Mouse (Mus musculus) brain, embryonic 18.5 days (tissue): Measurements from ENCODE around the gene Tex35.

Source experiments
- DNase-seq: peaks from one replicate; pipeline ENCODE4 v3.0.0-alpha.2; 2012; ENCODE audit warnings: low read depth, low spot score

Tex35 gene

DNA sequence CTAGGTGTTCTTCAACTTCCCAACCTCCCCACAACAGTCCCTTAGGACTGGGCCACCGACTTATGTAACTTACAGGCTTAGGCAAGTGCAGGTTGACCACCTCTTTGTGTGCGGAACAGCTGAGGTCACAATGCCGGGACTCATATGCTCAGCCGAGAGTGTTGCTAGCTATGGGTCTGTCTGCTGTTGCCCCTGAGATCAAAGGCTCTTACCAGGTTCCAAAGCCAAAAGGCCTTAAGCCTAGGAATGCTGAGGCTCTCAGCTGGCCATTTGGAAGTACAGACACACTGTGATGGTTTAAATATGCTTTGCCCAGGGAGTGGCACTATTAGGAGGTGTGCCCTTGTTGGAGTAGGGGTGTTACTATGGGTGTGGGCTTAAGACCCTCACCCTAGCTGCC lies at the start of gene Tex35:
Gene Tex35 (minus strand): TSS at position 101 of the 400 bp plus-strand sequence.
- no peak for DNase-seq

DNA sequence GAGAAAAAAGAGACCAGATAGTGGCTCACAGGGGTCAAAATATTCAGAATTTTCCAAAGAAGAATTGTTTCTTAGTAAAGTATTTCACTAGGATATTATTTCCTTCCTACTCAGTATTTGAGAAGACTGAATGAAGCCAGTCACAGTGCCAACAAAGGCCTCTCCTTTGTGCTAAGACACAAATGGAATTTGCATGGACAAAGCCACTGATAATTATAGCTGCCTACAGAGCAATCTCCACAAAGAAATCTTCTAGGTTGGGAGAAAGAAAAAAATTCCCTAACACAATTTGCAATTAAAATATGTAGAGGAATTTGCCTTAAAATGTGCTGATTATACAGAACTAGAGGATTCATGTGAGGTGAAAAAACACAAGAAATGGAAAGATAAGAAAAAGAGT lies 45.3 kb upstream of the Tex35 start:
- no peak for DNase-seq

DNA sequence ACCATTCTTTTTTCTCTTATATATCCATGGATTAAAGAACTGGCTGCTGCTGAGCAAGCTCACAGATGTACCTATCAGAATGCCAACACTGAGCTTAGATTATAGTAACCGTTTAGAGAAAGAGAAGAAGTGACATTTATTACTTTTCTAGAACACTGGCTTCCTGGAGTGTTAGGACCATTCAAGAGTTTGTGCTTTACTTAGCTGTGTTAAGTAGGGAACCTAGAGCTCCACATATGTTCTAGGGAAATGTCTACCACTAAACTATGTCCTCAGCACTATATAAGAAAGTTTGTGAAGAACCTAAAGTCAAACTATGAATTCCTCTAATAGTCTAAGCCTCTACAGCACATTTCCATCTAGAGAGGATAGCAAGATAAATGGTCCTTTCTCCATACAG lies 41.6 kb upstream of the Tex35 start:
- DNase-seq = no peak

DNA sequence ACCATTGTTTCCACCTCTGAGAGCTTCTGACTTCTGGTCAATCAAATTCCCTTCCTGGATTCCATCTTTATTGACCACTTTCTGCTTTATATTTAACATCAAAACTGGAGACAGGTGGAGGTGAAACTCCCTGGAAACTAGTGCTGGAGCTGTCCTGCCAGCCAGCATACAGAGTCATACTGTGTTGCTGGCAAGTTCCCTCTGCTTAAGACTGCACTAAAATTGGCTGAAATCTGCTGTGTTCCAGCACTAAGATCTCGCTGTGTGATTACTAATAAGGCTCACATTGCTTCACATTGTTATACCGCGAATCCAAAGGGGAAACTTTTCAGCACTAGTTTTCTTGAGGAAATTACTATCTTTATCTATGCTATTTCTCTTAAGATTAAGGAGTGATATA lies 36.1 kb upstream of the Tex35 start:
- DNase-seq = no peak

DNA sequence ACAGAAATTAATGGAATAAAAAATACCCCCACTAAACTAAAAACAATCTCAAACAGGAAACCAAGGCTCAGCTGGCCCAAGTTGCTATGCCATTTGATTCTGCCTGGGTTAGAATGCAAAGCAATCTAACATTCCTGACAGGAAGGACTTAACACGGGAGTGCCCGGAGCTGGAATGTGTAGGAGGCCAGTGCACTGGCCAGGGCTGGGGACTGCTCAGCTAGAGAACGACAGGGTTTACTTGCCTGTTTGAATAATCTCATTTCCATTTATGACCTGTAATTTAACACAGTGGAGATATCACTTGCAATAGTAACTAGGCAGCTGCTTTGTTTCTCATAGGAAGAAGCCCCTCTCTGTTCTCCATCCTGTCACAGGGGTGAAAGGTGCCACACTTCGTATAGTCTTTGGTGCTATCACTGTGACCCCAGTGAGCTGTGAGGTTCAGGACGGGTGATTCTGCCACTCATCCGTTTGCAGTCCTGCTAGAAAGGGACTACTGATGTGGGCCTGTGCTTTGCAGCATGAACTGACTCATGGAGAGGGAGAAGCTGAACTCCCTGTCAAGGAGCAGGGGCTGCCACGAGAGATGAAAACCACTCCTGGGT lies 34.9 kb upstream of the Tex35 start:
- DNase-seq = no peak

DNA sequence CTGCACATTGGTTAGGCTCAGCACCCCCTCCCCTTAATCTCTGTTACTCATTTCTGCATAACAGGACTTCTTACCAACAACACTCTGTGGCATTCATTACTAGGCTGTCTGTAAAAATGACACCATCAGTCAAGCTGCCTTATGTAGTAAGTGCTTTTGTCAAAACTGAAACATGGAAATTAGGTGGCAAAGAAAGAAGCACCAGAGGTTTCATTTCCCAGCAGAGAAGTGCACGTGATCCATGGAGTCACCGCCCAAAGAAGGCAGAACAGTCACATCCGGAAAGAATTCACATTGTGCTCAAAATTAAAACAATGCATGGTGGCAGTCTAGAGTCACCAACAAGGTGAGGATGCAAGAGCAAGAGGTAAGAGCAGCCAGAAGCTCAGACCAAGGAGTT lies 32.5 kb upstream of the Tex35 start:
- DNase-seq = no peak

DNA sequence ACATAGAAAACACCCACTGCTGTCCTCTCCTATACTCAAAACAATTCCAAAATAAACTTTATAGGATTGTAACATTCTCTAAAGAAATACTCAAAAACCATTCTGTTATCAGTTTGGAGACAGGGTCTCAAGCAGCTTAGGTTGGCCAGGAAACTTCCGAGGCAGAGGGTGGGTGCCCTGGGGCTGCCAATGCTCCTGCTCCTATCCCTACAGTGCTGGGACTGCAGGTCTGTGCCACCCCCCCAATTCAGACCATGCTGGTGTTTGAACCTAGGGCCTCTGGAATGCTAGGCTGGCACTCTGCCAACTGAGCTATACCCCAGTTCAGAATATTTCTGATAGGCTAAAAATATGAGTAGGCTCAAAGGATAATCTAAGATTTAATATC lies 29.4 kb upstream of the Tex35 start:
- DNase-seq = no peak

DNA sequence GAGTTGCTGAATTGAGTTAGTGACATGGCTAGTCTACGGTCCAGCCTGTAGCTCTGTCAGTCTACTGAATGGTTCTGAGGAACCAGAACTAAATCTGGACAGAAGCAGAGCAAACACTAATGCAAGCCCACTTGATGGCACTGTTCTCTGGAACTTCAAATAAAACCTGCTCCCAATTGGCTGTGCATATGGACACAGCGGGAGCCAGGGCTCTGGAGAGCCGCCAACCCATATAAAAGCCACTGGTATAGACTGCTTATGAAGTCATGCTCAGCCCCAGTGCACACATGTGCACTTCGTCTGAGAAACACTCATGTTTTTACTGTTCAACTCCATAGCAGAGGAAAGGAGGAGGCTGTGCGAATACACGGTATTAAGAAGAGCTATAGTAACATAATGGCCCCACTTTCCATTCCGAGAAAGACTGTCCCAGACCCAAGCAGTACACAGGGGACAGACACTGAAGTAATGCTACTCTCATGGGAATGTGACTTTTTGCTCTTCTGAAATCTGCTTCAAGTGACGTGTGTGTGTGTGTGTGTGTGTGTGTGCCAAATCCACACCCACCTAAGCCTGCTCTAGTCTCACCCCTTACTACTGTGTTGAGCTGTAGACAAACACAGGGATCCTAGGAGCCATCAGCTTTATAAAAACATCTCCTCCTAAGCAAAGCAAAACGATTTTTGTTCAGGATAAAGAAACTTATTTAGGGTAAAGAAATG lies 28.8 kb upstream of the Tex35 start:
- DNase-seq = no peak

DNA sequence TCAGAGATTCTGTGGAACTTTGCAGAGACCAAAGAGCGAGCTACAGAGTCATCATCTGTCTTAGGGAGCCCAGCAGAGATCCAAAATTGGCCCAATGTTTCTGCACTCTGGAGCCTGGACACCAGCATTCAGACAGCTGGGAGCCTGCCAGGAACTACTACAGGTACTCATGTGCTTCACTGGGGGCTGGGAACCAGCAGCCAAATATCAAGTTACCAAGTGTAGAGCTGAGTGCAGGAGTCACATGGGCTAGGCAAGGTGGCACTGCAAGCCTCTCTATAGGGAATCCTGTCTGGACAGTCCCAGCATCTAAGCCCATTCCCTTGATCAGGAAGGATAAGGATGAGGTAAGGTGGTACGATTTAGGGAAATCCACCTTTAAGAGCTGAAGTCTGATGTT lies 19.7 kb upstream of the Tex35 start:
- DNase-seq = no peak

DNA sequence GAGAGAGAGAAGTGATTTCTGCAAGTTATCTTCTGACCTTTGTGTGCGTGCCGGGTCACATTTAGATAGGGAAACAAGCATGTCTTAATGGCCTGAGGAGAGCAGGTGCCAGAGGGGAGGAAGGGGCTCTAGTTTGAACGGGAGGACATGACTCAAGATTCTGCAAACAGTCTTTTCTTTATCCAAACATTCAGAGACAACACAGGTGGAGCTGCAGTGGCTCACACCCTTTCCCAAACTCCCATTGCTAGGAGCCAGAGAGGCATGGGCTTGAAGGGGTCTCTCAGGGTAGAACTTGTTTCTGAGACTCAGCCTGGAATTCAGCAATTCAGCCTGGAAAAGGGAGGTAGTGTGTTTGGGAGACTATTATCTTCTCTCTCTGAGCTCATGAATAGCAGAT lies 15.4 kb upstream of the Tex35 start:
- DNase-seq = no peak

DNA sequence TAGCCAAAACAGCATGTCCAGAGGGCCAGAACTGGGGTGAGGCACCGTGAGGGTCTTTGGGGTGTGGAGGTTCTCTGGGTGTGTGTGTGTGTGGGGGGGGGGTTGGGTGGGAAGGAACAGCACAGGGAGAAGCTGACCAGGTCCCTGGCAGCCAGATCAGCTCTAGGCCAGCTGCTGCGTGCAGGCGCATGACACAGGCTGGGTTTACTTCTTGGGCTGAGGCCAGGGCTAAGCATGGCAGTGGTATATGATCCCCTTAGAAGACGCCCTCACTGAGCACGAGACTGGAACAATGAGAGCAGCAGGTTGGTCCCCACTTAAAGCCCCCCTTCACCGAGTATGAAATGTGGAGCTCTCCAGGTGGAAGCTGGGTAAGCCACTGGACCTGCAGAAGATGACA lies 10.7 kb upstream of the Tex35 start:
- DNase-seq = no peak

DNA sequence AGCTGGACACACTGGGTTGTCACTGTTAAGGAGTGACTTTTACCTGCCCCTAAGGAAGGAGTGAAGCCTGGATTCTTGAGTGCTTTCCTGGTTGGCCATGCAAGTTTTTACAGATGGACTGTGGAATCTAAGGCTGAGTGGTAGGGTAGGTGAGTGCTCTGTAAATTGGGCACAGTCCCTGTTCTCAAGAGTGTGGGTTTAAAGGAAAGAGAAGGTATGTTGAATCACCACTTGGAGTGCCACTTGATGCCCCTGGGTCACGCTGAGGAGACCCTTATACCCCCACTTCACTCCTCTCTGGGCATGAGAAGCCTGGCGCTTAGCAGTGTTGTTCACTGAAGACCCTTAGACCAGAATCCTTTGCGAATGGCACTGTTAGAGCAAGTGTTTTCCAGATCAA lies 9.0 kb upstream of the Tex35 start:
- no peak for DNase-seq

DNA sequence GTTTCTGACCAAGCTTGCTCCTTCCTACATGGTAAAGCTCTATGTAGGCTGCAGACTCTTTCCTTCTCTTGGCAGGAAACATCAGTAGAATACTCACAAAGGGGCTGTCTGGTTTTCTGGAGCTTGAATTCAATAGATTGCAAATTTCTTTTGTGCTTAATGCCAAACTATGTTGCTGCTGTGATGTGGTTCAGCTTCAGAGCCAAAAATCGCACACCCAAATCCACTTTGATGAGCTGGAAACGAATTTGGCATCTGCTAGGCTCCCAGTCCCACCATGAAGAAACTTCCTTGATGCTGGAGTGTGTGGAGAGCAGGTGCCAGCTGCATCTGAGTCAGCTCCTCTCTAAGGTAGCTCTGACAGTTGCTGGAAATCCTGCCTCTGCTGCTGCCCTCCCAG lies 6.0 kb upstream of the Tex35 start:
- DNase-seq = no peak

DNA sequence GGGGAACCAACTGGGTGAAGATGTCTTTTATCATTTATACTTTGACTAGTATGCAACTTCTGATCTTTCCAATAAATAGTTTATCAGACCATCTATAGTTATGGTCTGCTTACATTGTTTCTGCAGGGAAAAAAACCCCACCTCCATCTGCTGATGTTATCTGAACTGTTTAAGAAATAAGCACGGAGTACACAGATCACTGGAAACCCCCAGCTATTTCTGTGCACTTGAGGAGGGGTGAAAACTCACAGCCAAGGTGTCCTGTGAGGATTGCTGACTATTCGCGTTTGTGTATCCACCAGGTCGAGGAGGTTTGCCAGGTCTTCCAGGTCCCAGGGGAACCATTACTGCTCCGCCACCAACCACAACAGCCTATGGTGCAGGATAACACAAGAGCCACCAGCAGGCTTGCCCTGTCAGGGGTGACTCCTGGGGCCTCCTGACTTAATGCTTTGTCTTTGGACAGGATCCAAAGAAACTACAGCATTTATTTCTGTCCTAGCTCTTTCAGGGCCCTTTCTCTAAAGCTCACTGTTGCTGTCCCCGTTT lies 1.9 kb upstream of the Tex35 start:
- DNase-seq = no peak

DNA sequence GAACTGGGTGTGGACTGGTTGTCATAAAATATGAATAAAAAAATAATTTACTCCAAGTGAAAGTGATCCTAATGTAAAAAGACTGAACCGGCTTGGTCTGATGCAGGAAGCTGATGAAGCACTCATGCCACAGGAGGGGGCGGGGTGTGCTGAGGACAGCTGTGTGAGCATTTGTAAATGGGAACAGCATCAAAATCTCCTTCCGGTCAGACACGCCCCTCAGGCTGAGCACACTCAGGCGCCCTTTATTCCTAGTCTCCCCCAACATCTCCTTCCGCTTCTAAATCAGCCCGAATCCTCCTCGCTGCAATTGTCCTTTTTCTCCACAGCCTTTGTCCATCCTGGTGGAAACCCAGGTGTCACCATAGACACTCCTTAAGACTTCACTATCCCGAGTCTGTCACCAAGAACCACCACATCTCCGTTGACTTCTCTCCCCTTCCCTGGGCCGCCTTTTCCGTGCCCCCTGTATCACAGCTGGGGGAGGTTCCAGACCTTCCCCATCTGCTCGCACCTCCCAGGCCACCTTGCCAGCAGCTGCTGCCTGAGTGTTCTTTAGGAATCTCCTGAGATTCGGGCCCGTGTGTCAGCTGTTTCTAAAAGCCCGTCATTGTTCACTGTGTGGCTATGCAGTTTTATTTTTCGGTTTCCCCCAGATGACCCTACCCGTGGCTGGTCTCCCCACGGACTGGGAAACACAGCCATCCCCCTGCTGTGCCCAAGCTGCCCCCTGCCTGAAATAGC lies 7.2 kb downstream of the Tex35 start:
- DNase-seq = peak; percentile 14

DNA sequence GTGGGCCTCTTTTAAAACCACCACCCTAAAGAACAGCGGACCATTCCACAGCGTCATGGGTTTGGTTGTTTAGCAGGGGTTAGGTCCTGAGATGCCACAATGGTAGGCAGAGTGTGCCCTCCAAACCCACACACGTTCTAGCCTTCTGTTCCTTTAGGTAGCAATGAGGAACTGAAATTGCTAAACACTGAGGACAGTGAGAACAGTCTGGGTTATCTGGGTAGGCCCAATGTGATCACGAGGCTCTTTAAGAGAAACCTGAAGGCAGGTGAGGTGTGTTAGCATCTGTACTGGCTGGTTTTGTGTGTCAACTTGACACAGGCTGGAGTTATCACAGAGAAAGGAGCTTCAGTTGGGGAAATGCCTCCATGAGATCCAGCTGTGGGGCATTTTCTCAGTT lies 12.9 kb downstream of the Tex35 start:
- DNase-seq = no peak

DNA sequence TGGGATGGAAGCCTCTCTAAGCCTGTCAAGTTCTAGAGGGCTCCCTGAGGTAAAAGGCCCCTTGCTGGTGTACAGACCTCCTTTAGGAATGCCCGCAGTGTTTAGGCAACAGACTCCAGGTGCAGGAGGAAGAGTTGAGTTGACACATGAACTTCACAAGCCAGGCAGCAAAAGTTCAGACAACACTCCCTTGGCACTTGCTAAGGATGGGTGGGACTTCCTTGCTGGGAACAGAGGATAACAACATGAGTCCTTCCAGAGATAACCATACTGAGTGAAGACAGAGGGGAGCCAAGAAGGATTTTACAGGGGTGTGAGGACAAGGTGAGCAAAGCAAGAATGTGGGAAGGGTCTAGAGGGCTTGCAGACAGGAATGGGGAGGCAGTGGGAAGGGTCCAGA lies 15.9 kb downstream of the Tex35 start:
- no peak for DNase-seq

DNA sequence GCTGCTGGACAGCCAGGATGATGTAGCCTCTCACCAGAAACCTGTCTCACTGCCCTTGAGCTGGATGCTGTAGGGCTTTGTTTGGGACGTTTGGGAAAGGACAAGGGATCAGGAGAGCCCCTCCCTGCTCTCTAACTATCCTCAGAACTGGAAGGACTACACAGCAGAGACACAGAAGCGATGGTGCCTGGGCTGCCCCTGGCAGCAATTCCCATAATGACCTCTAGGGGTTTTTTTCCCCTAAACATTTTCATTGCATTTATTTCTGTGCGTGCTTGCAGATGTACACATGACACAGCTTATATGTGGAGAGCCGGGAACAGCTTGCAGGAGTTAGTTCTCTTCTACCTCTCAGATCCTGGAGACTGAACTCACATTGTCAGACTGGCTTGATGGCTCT lies 16.3 kb downstream of the Tex35 start:
- no peak for DNase-seq

DNA sequence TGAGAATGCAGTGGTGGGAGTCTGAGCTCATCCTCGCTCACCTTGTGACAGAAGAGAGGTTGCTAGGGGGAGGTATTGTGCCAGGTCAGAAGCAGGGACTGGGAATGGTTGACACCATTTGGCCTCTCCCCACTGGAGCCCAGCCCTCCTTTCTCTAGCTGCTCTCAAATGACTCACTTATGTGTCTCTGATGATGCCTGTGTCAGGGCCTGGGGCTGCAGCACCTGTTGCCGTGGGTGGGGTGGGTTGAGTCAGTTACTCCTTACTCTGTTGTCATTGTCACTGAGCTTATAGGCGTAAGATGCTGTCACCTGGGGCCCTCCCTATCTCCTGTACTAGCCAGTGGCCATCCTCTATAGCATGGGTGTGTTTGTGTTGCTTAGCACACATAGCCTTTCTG lies 17.6 kb downstream of the Tex35 start:
- no peak for DNase-seq

DNA sequence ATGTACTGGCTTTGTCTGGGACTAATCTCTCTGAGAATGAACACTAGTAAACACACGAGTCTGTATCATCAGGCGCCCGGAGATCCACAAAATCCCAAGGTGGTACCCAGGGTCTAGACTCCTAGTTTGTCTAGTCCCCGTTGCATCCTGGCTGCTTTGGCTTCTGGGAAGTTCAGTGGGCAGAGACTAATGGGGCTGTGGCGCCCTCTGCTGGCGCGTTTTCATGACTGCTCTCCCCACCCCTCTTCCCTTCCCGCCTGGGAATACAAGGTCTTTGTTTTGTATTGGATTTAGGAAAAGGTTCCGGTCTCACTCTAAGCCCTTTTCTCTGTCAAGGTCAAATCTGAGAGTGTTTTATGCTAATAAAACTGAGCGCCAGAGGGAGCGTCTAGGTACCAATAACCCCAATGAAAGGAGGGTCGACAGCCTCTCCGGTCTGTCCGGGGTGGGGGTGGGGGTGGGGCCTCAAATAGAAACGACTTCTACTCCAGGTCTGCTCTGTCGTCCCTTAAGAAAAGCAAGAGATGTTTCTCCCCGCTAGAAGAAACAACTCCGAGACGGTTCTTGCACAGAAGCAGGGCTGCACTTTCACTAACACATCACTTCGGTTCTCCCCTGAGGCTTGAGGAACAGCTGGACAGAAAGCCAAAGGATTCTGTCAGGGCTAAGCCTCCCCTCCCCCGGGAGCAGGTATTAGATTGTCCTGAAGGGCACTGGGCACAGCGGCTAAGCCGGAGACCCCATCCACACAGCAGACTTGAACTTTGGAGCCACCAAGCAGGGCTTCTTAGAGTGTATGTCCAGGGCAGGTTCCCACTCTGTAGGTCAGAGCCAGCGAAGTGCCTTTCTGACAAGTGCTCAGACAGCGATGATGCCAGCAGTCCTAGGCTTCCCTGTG lies 22.1 kb downstream of the Tex35 start:
- no peak for DNase-seq

DNA sequence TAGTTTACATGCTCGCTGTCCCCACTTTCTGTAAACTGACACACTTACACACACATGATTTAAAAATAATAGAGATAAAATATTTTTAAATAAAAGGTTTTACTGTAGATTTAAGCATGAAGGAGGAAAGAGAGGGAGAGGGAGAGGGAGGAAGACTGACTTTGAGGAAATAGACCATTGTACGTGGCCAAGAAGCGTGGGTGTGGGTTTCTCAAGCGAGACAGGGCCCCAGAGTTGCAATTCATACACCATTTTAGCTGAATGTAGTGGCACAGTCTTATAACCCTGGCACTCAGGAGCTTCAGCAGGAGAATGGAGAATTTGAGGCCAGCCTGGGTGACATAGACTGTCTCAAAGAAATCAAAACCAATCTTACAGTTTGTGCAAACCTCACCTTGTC lies 25.5 kb downstream of the Tex35 start:
- DNase-seq = no peak

DNA sequence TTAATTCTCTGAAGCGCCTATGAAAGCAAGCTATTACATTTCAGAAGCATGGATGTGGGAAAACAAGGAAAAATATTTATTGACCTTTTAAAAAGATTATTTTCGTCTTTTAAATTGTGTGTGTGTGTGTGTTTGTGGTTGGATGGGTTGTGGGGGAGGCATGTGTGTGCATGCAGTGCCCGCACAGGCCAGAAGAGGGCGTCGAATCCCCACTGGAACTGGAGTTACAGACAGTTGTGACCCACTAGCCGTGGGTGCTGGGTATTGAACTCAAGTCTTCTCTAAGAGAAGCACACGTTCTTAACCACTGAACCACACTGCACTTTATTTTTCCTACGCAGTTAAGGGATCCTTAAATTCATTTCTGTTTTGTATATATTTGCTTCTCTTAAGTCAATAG lies 26.5 kb downstream of the Tex35 start:
- no peak for DNase-seq
